Mouse (Mus musculus) hindbrain, postnatal 0 days (tissue): ENCODE data around the gene Map1lc3a. TPM values are rescaled to one million over a fixed set of nuclear protein-coding genes. Genes with fewer than 3 reads are reported as not detected.

Experiments
- ATAC-seq: fragments of 200-750 bp; cut with Nextera tagmentation; 2 replicates; pipeline ENCODE4 v1.8.0; 2017; ENCODE audit warnings: mild to moderate bottlenecking, moderate TSS enrichment, moderate library complexity
- DNase-seq: peaks from one replicate; pipeline ENCODE4 v3.0.0-alpha.2; 2015; ENCODE audit warnings: low spot score
- H3K27ac ChIP-seq: fragments of 300-500 bp; sonication (generic); 2 replicates; pipeline ENCODE4 v1.5.1; 2014; ENCODE audit warnings: mild to moderate bottlenecking
- H3K27me3 ChIP-seq: fragments of 300-500 bp; sonication (generic); 2 replicates; pipeline ENCODE4 v1.6.1; 2014; ENCODE audit warnings: low read length, mixed read lengths; ENCODE audit not compliant: insufficient read depth
- H3K36me3 ChIP-seq: fragments of 300-500 bp; sonication (generic); 2 replicates; pipeline ENCODE4 v1.6.1; 2014; ENCODE audit warnings: low read length, mixed read lengths; ENCODE audit not compliant: insufficient read depth
- H3K4me1 ChIP-seq: fragments of 300-500 bp; sonication (generic); 2 replicates; pipeline ENCODE4 v1.6.1; 2014; ENCODE audit warnings: antibody characterized with exemption, low read length, mixed read lengths; ENCODE audit not compliant: insufficient read depth
- H3K4me2 ChIP-seq: fragments of 300-500 bp; sonication (generic); 2 replicates; pipeline ENCODE4 v1.6.1; 2014; ENCODE audit warnings: low read depth, mild to moderate bottlenecking, low read length, moderate library complexity, mixed read lengths
- H3K4me3 ChIP-seq: fragments of 300-500 bp; sonication (generic); 2 replicates; pipeline ENCODE4 v1.5.1; 2014; ENCODE audit warnings: low read length
- H3K9ac ChIP-seq: fragments of 300-500 bp; sonication (generic); replicated peaks from 2 replicates; pipeline ENCODE4 v1.6.1; 2014; ENCODE audit warnings: mild to moderate bottlenecking, low read length, moderate library complexity, mixed read lengths
- H3K9me3 ChIP-seq: fragments of 300-500 bp; sonication (generic); 2 replicates; pipeline ENCODE4 v1.6.1; 2016; ENCODE audit warnings: low read length, mixed read lengths
- CTCF ChIP-seq: IDR thresholded peaks from 2 replicates; pipeline ENCODE4 v1.5.1; 2016; ENCODE audit warnings: antibody characterized with exemption, control low read depth, low read depth
- WGBS: fragments of 180-500 bp; shearing (Covaris S2); extraction: QIAGEN DNeasy Blood & Tissue Kit; methylation state at CpG from one replicate; pipeline ENCODE4 v1.1.7; 2014; 5-methylcytosine and 5-hydroxymethylcytosine counted together
- polyA plus RNA-seq: library from polyadenylated mRNA; unstranded; fragments of >200 nt; fragmentation: Nextera tagmentation; extraction: Ambion mirVana; gene quantifications from 2 replicates; pipeline ENCODE4 v1.2.1, GENCODE M21; 2015
- total RNA-seq: library from RNA; depleted of rRNA; stranded (reverse); fragments of >200 nt; gene quantifications from 2 replicates; pipeline ENCODE4 v1.2.3, GENCODE M21; 2014

Map1lc3a gene
- total and polyA plus RNA-seq, 2 experiments from 2014 or later = 618 to 903 TPM

GRCm38 (mm10) chr2:155246231-155246630 is 29.9 kb upstream of the Map1lc3a start:
- Histone ChIP-seq H3K27me3 (no peaks in the 10 kb centered on the region), H3K9ac (no peak overlapping the region), H3K36me3 (peaks cover 65% of the 10 kb centered on the region), H3K4me2 (no peak overlapping the region), H3K4me3 (no peak overlapping the region), H3K4me1 (no peaks in the 10 kb centered on the region), H3K9me3 (no peaks in the 10 kb centered on the region), H3K27ac (no peak overlapping the region)
- ATAC-seq (no peak), DNase-seq (no peak)
- no peak for TF ChIP-seq CTCF
- WGBS = 90% methylated on average over 4 of the region's 4 CpGs

GRCm38 (mm10) chr2:155248206-155248605 is 27.9 kb upstream of the Map1lc3a start:
- DNase-seq (no peak), ATAC-seq (no peak)
- Histone ChIP-seq H3K9me3 (no peaks in the 10 kb centered on the region), H3K4me3 (no peak overlapping the region), H3K4me2 (no peak overlapping the region), H3K36me3 (peaks cover 65% of the 10 kb centered on the region), H3K27ac (no peak overlapping the region), H3K4me1 (no peaks in the 10 kb centered on the region), H3K9ac (no peak overlapping the region), H3K27me3 (no peaks in the 10 kb centered on the region)
- TF ChIP-seq CTCF = no peak
- WGBS = 92% methylated on average over 1 of the region's 1 CpGs

GRCm38 (mm10) chr2:155248718-155249117 is 27.4 kb upstream of the Map1lc3a start:
- no peaks in the 10 kb centered on the region for H3K4me1 ChIP-seq
- H3K36me3 ChIP-seq = peaks cover 65% of the 10 kb centered on the region
- no peaks in the 10 kb centered on the region for H3K9me3 ChIP-seq
- DNase-seq (no peak), ATAC-seq (no peak)
- H3K27ac ChIP-seq = no peak overlapping the region
- H3K27me3 ChIP-seq = no peaks in the 10 kb centered on the region
- H3K4me3 ChIP-seq = no peak overlapping the region
- no peak for TF ChIP-seq CTCF
- 93% methylated on average over 2 of the region's 2 CpGs for WGBS
- H3K4me2 ChIP-seq = no peak overlapping the region
- H3K9ac ChIP-seq = no peak overlapping the region

GRCm38 (mm10) chr2:155249588-155249987 is 26.5 kb upstream of the Map1lc3a start:
- no peaks in the 10 kb centered on the region for H3K4me1 ChIP-seq
- H3K9ac ChIP-seq = no peak overlapping the region
- peaks cover 61% of the 10 kb centered on the region for H3K36me3 ChIP-seq
- no peak overlapping the region for H3K27ac ChIP-seq
- no peak for ATAC-seq
- no peak for TF ChIP-seq CTCF
- 96% methylated on average over 5 of the region's 5 CpGs for WGBS
- no peak overlapping the region for H3K4me3 ChIP-seq
- no peak for DNase-seq
- H3K9me3 ChIP-seq = no peaks in the 10 kb centered on the region
- no peak overlapping the region for H3K4me2 ChIP-seq
- no peaks in the 10 kb centered on the region for H3K27me3 ChIP-seq

GRCm38 (mm10) chr2:155265526-155265925 is 10.6 kb upstream of the Map1lc3a start:
- 93% methylated on average over 6 of the region's 6 CpGs for WGBS
- no peaks in the 10 kb centered on the region for H3K4me1 ChIP-seq
- no peak overlapping the region for H3K27ac ChIP-seq
- H3K4me2 ChIP-seq = no peak overlapping the region
- DNase-seq = no peak
- no peak overlapping the region for H3K4me3 ChIP-seq
- H3K27me3 ChIP-seq = no peaks in the 10 kb centered on the region
- no peak for ATAC-seq
- H3K9ac ChIP-seq = no peak overlapping the region
- H3K36me3 ChIP-seq = no peaks in the 10 kb centered on the region
- no peak for TF ChIP-seq CTCF
- H3K9me3 ChIP-seq = no peaks in the 10 kb centered on the region

- Histone ChIP-seq H3K27me3 (no peaks in the 10 kb centered on the region), H3K36me3 (no peaks in the 10 kb centered on the region), H3K4me3 (no peak overlapping the region), H3K4me2 (no peak overlapping the region), H3K9me3 (no peaks in the 10 kb centered on the region), H3K9ac (no peak overlapping the region), H3K27ac (no peak overlapping the region), H3K4me1 (no peaks in the 10 kb centered on the region)
- no peak for TF ChIP-seq CTCF
- WGBS = 85% methylated on average over 5 of the region's 5 CpGs
- ATAC-seq = no peak
- DNase-seq = no peak
These were observed 9.2 kb upstream of the Map1lc3a start for GRCm38 (mm10) chr2:155266896-155267295.

- Histone ChIP-seq H3K27ac (no peak overlapping the region), H3K4me2 (no peak overlapping the region), H3K4me3 (no peak overlapping the region), H3K9ac (no peak overlapping the region), H3K4me1 (no peaks in the 10 kb centered on the region), H3K36me3 (no peaks in the 10 kb centered on the region), H3K27me3 (no peaks in the 10 kb centered on the region), H3K9me3 (no peaks in the 10 kb centered on the region)
- WGBS = 81% methylated on average over 6 of the region's 6 CpGs
- DNase-seq (peak; percentile 23), ATAC-seq (no peak)
- peak; percentile 61 for TF ChIP-seq CTCF
These were observed 4.1 kb upstream of the Map1lc3a start for GRCm38 (mm10) chr2:155271957-155272356.
